Mouse (Mus musculus) kidney, postnatal 36 days (tissue): ENCODE results near the gene Dtx1.

Experiments
- DNase-seq, 2 experiments: peaks; one replicate each; pipeline ENCODE4 v3.0.0; 2021 to 2022; ENCODE audit warnings: mixed read lengths in 2 of 2

The Dtx1 gene

DNA sequence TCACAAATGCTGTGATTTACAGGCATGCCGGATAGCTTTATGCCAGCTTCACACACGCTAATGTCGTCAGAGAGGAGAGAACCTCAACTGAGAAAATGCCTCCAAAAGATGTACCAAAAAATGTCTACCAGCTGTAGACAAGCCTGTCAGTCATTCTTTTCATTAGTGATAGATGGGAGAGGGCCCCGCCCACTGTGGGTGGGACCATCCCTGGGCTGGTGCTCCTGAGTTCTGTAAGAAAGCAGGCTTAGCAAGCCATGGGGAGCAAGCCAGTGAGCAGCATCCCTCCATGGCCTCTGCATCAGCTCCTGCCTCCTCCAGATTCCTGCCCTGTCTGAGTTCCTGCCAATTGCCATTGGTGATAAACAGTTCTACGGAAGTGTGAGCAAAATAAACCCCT is 76.1 kb downstream of the Dtx1 start:
- DNase-seq, result no peak

DNA sequence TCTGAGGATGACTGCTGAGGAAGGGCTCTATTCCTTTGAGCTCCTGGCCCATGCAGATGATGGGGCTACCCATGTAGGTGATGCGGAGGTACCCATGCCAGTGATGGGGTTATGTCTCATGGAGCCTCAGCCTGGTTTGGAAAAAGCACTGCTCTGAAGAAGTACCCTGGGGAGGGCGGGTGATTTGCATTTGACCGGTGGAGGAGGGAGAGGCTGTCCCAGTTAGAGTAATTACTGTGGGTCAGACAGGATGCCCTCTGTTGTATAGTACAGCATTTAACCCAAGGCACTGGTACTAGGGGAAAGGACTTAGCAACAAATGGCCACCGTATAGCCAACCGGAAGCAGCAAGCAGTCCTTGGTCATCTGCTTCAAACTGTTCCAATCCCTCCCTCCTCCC is 76.9 kb downstream of the Dtx1 start:
- DNase-seq, result no peak

DNA sequence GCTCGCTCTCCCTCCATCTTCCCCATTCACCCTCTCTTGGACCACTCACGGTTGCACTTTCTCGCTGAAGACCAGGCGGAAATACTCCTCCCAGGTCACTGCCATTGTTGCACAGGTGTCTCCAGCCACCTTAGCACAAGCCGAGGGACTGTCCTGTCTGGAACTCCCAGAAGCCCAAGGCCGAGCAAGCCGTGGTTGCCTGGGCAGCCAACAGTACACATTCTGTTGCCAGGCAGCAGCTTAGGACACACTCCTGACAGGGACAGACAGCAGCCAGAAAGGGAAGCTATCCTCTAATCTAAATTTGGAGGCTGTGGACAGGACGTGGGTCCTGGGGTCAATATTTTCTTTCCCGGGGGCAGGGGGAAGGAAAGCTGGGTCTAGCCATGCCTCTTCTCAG is 77.6 kb downstream of the Dtx1 start, which contains the start of gene Cfap73:
Gene Cfap73, minus strand, starts transcription at position 105 of the 400 bp plus-strand sequence.
- no peak for DNase-seq

DNA sequence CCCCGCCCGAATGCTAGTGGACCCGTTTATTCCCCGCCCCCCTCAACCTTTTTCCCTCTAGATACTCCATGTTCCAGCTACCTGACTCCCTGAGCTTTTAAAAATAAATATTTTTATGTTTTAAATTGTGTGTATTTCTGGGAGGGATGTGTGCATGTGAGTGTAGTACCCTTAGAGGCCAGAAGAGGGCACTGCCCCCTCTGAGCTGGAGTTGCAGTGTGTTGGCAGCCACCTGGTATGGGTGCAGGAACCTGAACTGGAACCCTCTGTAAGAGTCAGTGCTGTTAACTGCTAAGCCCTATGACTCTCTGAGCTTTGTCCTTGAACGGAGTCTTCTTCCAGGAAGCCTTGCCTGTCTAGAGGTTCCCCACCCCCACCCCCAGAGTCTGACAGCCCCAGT is 79.8 kb downstream of the Dtx1 start:
- no peak for DNase-seq

DNA sequence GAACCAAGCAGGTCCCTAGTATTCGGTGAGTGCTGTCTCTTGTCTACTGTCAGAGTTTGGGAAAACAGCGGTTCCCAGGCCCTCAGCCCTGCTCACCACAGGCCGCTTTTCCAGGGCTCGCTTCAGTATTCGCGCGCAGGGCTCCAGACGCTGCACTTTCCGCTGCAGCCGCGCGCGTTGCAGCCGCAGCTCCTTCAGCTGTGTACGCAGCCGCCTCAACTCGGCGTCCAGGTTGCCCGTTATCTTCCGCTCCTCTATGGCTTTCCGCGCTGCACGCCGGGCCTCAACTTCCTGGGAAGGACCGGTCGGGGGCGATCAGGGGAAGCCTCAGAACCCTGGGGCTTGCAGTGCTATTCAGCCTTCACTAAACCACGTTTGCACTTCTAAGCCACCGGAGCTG is 80.6 kb downstream of the Dtx1 start:
- no peak for DNase-seq
